10 mouse cellular contexts compared by ENCODE assay signal in genomic region chr3:89092509-89093090, GRCm38 (mm10). TPM values are rescaled to one million over a fixed set of nuclear protein-coding genes. Genes with fewer than 3 reads are reported as not detected.
DNase-seq lines count a peak whose midpoint lies in the region; ATAC-seq and TF ChIP-seq lines count a peak whose summit lies in the region.
"Had no signal": no experiment of that assay in that cellular context is flagged by ENCODE, and none has a peak within 500 bp of the region (broad histone marks: within the 10 kb centered on the region; RNA-seq: fewer than 3 reads in every experiment).

No protein-coding gene starts in this region.

- intact Hi-C loops in gastrocnemius, postnatal 14 days (cut with DNase I; ENCODE audit: low total_unique reads): loop anchor here (5.0 kb wide), 1 partner anchor 65 kb away; no protein-coding TSS in a partner anchor

- peaks cover 14% of the 10 kb centered on the region for H3K27me3 ChIP-seq in lung, postnatal 0 days (replicated peaks; ENCODE audit: insufficient read depth, low read length)
- peaks cover 43% of the 10 kb centered on the region for H3K27me3 ChIP-seq in limb, embryonic 12.5 days
- peaks cover 12% of the 10 kb centered on the region for H3K27me3 ChIP-seq in small intestine, adult 2 months (ENCODE audit: control insufficient read depth, insufficient read depth, low read length)

- 0 out of 2 replicates have a peak, but pooled peaks cover 5% of the 10 kb centered on the region for H3K36me3 ChIP-seq in lung, postnatal 0 days (ENCODE audit: insufficient read depth, low read length)
- H3K36me3 ChIP-seq in limb, embryonic 12.5 days: peaks cover 42% of the 10 kb centered on the region
- H3K36me3 ChIP-seq in small intestine, adult 2 months (ENCODE audit: control insufficient read depth, insufficient read depth, low read length): peaks cover 16% of the 10 kb centered on the region

- H3K4me3 ChIP-seq in lung, postnatal 0 days (ENCODE audit: low read depth, low read length): peak overlapping the region; percentile 16; the same call in 1 of the 2 replicates
- peak overlapping the region; percentile 65 for H3K4me3 ChIP-seq in limb, embryonic 12.5 days (replicated peaks)
- H3K4me3 ChIP-seq in small intestine, adult 2 months (ENCODE audit: low read depth, low read length): peak overlapping the region; percentile 15; the same call in 1 of the 2 replicates

- peak overlapping the region; percentile 36 for H3K4me2 ChIP-seq in lung, postnatal 0 days (replicated peaks; ENCODE audit: low read depth, low read length)
- H3K4me2 ChIP-seq in limb, embryonic 12.5 days: peak overlapping the region; percentile 100

- TF ChIP-seq POLR2A in small intestine, adult 2 months (IDR thresholded peaks at IDR 0.05; ENCODE audit: low read depth, low read length): no peak

- TF ChIP-seq EP300 in lung, postnatal 0 days (IDR thresholded peaks at IDR 0.05): no peak

- H3K4me1 ChIP-seq in lung, postnatal 0 days (ENCODE audit: insufficient read depth, low read depth, low read length): peaks cover 10% of the 10 kb centered on the region; the same call in 1 of the 2 replicates
- peaks cover 38% of the 10 kb centered on the region for H3K4me1 ChIP-seq in limb, embryonic 12.5 days (replicated peaks)
- peaks cover 17% of the 10 kb centered on the region for H3K4me1 ChIP-seq in small intestine, adult 2 months (ENCODE audit: control insufficient read depth, insufficient read depth, insufficient read length, low read length)

- DNase-seq in cerebellum, adult 11 months: peak; percentile 38
- no peak for DNase-seq in cerebellum, postnatal 25 days
- no peak for DNase-seq in lung, postnatal 0 days (ENCODE audit: low spot score)
- DNase-seq in lung, postnatal 10 days: no peak
- DNase-seq in gastrocnemius, postnatal 14 days: no peak

- H3K27ac ChIP-seq in lung, postnatal 0 days (ENCODE audit: low read length): no peak overlapping the region
- H3K27ac ChIP-seq in limb, embryonic 12.5 days: no peak overlapping the region
- H3K27ac ChIP-seq in small intestine, adult 2 months (ENCODE audit: insufficient read depth, low read depth, low read length): no peak overlapping the region

- H3K9ac ChIP-seq in lung, postnatal 0 days (replicated peaks; ENCODE audit: low read depth): no peak overlapping the region
- H3K9ac ChIP-seq in limb, embryonic 12.5 days (replicated peaks): peak overlapping the region; percentile 44

- WGBS in lung, postnatal 0 days: 30% methylated on average over 11 of the region's 11 CpGs
- 20% methylated on average over 11 of the region's 11 CpGs for WGBS in limb, embryonic 12.5 days
- WGBS in small intestine, adult 2 months: 55% methylated on average over 11 of the region's 11 CpGs

- ATAC-seq in lung, postnatal 0 days: no peak
- ATAC-seq in limb, embryonic 12.5 days (ENCODE audit: insufficient number of reproducible peaks, insufficient read depth, low FRiP score, low TSS enrichment, low read depth): no peak
- ATAC-seq in erythroid progenitor cell, adult 5-6 weeks (replicated peaks; ENCODE audit: low FRiP score, poor library complexity, severe bottlenecking): no peak

- TF ChIP-seq CTCF in lung, postnatal 0 days (IDR thresholded peaks at IDR 0.05): no peak
- TF ChIP-seq CTCF in small intestine, adult 2 months (IDR thresholded peaks at IDR 0.05; ENCODE audit: extremely low read depth, insufficient read length, insufficient replicate concordance, low read depth, low read length): no peak

- no peaks in the 10 kb centered on the region for H3K9me3 ChIP-seq in lung, postnatal 0 days (ENCODE audit: low read length)
- no peaks in the 10 kb centered on the region for H3K9me3 ChIP-seq in limb, embryonic 12.5 days

RNA-seq across cellular contexts. Expression of gene Rusc1, which starts 0.5 kb away (rescaled TPM):
- 16.0 and 17.9 TPM in 2 replicates for polyA plus RNA-seq in lung, postnatal 0 days (2015; fragmentation: Nextera tagmentation; extraction: Ambion mirVana)
- polyA plus RNA-seq in limb, embryonic 12.5 days (2016; fragmentation: Nextera tagmentation; extraction: Ambion mirVana): 23.4 and 23.7 TPM in 2 replicates
- polyA plus RNA-seq in small intestine, adult 2 months (2012; rRNA removed): 26.9 and 45.2 TPM in 2 replicates
- total RNA-seq in gastrocnemius, postnatal 14 days (2021): 10 to 100 TPM; 10.3 TPM
- total RNA-seq in erythroid progenitor cell, adult 5-6 weeks (2015; ENCODE audit: low replicate concordance): 1.8 and 3.8 TPM in 2 replicates
- 3.5 TPM in 2 replicates for total RNA-seq in erythroid progenitor cell, adult 5-6 weeks (2017; ENCODE audit: low replicate concordance)

RNA-seq across cellular contexts. Expression of gene Gm43738, which starts 8.3 kb away (rescaled TPM):
- polyA plus RNA-seq in lung, postnatal 0 days (2015; fragmentation: Nextera tagmentation; extraction: Ambion mirVana): not detected in 2 replicates
- polyA plus RNA-seq in limb, embryonic 12.5 days (2016; fragmentation: Nextera tagmentation; extraction: Ambion mirVana): 0.14 TPM in 1 of 2 replicates, not detected in the other
- polyA plus RNA-seq in small intestine, adult 2 months (2012; rRNA removed): not detected in 2 replicates
- total RNA-seq in gastrocnemius, postnatal 14 days (2021): not detected
- total RNA-seq in erythroid progenitor cell, adult 5-6 weeks (2015; ENCODE audit: low replicate concordance): not detected in 2 replicates
- total RNA-seq in erythroid progenitor cell, adult 5-6 weeks (2017; ENCODE audit: low replicate concordance): not detected in 2 replicates
- total RNA-seq: adrenal gland, postnatal 10 days had no signal
- polyA plus RNA-seq: gonadal fat pad, adult 2 months had no signal

RNA-seq across cellular contexts. Expression of gene Fdps, which starts 9.2 kb away (rescaled TPM):
- 185 and 199 TPM in 2 replicates for polyA plus RNA-seq in lung, postnatal 0 days (2015; fragmentation: Nextera tagmentation; extraction: Ambion mirVana)
- 247 and 249 TPM in 2 replicates for polyA plus RNA-seq in limb, embryonic 12.5 days (2016; fragmentation: Nextera tagmentation; extraction: Ambion mirVana)
- 47.8 and 81.3 TPM in 2 replicates for polyA plus RNA-seq in small intestine, adult 2 months (2012; rRNA removed)
- 10 to 100 TPM; 24.7 to 30.7 TPM for total RNA-seq in gastrocnemius, postnatal 14 days (2021)
- 20.1 and 28.5 TPM in 2 replicates for total RNA-seq in erythroid progenitor cell, adult 5-6 weeks (2015; ENCODE audit: low replicate concordance)
- 30.0 and 31.4 TPM in 2 replicates for total RNA-seq in erythroid progenitor cell, adult 5-6 weeks (2017; ENCODE audit: low replicate concordance)

RNA-seq across cellular contexts. Expression of gene Pklr, which starts 43.3 kb away (rescaled TPM):
- polyA plus RNA-seq in lung, postnatal 0 days (2015; fragmentation: Nextera tagmentation; extraction: Ambion mirVana): 0.14 and 0.32 TPM in 2 replicates
- polyA plus RNA-seq in limb, embryonic 12.5 days (2016; fragmentation: Nextera tagmentation; extraction: Ambion mirVana): 0.24 and 0.36 TPM in 2 replicates
- 264 and 580 TPM in 2 replicates for polyA plus RNA-seq in small intestine, adult 2 months (2012; rRNA removed)
- not detected for total RNA-seq in gastrocnemius, postnatal 14 days (2021)
- total RNA-seq in erythroid progenitor cell, adult 5-6 weeks (2015; ENCODE audit: low replicate concordance): 13.8 and 16.6 TPM in 2 replicates
- 5.5 TPM in 2 replicates for total RNA-seq in erythroid progenitor cell, adult 5-6 weeks (2017; ENCODE audit: low replicate concordance)

Comparison
In these comparisons a context has a peak if more than half of its experiments do, and no peak if none do; other contexts are left out.
1. H3K4me3 ChIP-seq: peak in every context shown above with its lines; median percentile 65 in limb, embryonic 12.5 days; 16 in lung, postnatal 0 days; 15 in small intestine, adult 2 months.